Mouse (Mus musculus): ENCODE results near the gene Zc3h15.
"Not testable (repeated sequence)": the region's sequence is repeated elsewhere in the genome, so short reads cannot be mapped to it uniquely, and the experiment has no call there.

Zc3h15 gene

DNA sequence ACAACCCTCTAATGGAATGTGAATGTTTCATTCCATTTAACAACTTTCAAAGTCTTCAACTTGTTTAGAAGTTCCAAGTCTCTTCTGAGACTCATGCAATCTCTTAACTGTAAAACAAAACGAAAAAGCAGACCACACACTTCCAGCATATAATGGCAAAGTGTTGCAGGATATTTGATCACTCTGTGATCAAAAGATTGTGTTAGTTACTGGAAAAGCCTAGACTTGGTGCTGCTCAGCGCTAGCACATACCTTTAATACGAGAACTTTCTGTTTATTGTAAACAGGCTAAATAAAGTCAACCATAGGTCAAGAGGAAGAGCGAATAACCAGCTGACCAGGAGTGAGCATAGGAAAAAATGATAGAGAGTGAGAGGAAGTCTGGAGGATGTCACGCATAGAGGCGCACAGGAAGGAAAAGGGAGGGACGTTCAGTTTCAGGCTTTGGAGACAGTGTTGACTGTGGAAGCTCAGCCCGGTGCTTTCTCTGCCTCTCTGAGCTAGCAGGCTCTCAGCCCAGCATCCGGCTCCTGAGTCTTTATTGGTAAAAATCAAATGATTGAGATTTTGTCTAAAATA lies 61.4 kb downstream of the Zc3h15 start:
- in situ Hi-C loops (cut with MboI, MseI), result no loop called here

DNA sequence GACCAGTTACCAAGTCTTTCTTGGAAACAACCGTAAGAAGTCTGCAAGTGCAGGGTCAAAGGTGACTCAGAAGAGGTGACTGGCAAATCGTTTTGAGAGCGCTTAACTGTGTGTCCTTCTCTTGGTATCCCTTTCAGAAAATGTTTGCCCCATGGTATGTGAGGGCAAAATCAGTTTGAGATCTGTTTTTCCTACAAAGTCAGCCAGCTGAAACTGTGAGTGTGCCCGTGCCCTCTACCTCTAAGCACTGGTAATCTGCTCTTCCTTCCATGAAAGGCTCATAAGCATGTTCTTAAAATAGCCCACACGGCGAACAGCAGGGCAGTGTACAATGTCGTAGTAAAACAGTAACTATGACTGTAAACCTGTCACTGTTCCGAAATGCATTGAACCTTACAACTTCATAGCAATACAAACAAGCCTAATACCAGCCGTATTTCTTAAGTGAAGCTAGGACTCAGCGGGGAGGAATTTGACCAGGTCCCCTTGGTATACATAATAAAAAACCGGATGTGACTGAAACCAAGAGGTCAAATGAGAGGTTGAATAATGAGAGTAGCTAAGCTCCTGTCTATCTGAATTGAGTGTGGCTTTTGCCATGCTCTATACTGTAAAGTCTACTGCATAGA lies 65.8 kb downstream of the Zc3h15 start:
- in situ Hi-C loops (cut with MboI, MseI), result no loop called here

DNA sequence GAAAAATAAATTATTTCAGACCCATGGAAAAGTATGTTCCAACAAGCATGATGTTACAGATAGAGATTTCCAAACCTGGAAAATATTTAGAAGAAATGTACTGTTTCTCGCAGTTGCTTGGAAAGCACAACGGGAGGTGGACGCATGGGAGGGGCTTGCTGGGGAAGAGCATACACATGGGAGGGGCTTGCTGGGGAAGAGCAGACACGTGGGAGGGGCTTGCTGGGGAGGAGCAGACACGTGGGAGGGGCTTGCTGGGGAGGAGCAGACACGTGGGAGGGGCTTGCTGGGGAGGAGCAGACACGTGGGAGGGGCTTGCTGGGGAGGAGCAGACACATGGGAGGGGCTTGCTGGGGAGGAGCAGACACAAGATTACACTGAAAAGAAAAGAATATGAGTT lies 69.0 kb downstream of the Zc3h15 start:
- in situ Hi-C loops (cut with MboI, MseI), result not testable (repeated sequence)

DNA sequence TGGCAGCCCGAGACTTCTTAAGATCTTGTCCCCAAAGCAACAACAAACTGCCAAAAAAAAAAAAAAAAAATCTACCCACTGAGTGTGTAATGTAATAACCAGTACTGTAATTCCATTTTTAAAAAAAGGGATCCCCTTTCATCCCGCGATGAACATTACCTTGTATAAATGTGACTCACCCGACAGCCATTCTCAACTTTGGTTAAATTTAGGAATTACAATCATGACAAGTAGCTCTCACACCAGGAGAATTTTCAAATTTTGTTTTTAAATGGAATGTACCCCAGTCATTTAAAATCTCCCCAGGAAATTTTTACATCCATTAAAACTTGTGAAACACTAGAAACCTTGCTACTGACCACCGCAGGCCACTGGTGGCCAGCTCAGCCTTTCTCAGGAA lies 69.7 kb downstream of the Zc3h15 start:
- in situ Hi-C loops (cut with MboI, MseI), result no loop called here
